Mouse (Mus musculus) Muller cell, postnatal 12 days (primary cell): ENCODE measurements around the gene Grhl3.
"Not testable (repeated sequence)": the region's sequence is repeated elsewhere in the genome, so short reads cannot be mapped to it uniquely, and the experiment has no call there.

Experiments used
- DNase-seq: peaks from one replicate; pipeline ENCODE4 v3.0.0-alpha.2; 2015; ENCODE audit errors: inconsistent ontology term

Grhl3 gene

DNA sequence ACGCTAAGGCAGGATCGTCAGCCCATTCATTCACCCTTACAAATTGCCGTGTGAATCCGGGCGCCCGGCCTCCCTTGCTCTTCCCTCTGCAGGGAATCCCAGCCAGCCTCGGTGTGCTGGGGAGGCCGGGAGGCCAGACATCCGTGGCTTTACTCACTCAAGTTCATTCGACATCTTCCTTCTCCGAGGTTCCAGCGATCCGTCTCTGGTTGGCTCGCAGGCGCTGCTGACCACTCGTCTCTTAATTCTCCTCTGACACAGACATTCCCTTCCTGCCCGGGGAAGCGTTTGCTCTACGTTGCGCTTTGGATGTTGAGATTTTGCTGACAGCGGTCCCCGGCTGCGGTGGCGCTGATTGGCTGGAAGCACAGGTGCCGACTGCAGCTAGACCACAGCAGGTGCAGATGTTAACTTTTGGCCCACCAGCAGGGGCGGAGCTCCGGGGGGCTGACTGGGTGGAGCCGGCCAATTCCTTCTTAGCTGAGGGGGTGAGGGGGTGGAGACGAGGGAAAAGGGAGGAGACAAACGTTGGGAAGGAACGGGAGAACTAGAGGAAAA, at the start of gene Grhl3:
Gene Grhl3 (minus strand): TSS at position 380 of the 558 bp plus-strand sequence.
- DNase-seq = peak; percentile 48

GRCm38 (mm10) chr4:135622290-135622689, 48.9 kb upstream of the Grhl3 start:
- no peak for DNase-seq

- no peak for DNase-seq
Measured at GRCm38 (mm10) chr4:135620461-135620860, 47.0 kb upstream of the Grhl3 start.

DNA sequence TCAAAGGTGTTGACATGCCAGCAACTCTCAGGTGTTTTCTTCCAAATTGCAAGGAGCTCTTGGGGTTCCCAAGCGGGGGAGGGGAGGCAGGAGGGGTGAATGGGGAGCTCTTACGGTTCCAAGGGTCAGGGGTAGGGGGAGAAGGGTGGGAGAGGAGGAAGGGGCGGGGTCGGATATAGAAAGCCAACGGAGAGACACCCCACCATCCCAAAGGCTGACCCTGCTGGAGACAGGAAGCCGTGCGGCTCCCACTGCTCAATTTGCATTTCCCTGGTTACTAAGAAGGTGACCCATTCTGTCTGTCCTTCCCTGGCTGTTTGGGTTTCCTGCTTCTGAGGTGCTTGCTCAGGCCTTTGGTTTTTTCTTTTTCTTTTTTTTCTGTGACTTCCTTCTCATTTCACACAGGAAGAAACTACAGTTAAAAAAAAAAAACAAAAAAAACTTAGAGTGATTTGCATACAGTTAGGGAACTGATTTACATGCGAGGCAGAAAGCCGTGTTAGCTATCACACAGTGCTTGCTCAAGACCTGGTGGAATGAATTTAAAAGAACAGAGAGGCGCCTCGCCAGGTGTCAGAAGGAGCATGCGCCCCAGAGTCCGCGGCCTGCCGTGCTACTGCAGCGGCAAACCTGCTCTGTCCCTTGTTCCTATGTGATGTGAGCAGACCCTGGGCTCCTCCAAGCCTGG, 44.5 kb upstream of the Grhl3 start:
- DNase-seq = no peak

GRCm38 (mm10) chr4:135617038-135617437, 43.6 kb upstream of the Grhl3 start:
- no peak for DNase-seq

DNA sequence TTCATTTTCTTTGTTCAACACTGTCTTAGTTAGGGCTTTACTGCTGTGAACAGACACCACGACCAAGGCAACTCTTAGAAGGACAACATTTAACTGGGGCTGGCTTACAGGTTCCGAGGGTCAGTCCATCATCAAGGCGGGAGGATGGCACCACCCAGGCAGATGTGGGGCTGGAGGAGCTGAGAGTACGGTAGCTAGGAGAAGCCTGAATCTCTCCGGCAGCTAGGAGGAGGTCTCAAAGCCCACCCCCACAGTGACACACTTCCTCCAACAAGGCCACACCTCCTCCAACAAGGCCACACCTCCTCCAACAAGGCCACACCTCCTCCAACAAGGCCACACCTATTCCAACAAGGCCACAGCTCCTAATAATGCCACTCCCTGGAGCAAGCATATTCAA, 41.9 kb upstream of the Grhl3 start:
- not testable (repeated sequence) for DNase-seq

DNA sequence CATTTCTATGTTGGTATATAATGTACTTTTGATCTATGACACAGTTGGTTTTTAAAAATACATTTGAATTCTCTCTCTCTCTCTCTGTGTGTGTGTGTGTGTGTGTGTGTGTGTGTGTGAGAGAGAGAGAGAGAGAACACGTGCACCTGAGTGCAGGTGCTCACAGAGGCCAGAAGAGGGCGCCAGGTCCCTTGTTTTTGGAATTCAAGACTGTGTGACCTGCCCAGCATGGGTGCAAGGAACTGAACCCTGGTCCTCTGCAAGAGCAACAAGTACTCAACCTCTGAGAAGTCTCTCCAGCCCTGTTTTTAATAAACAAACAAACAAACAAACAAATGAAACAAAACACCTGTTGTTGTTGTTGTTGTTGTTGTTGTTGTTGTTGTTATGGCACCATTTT, 36.6 kb upstream of the Grhl3 start:
- DNase-seq = no peak

DNA sequence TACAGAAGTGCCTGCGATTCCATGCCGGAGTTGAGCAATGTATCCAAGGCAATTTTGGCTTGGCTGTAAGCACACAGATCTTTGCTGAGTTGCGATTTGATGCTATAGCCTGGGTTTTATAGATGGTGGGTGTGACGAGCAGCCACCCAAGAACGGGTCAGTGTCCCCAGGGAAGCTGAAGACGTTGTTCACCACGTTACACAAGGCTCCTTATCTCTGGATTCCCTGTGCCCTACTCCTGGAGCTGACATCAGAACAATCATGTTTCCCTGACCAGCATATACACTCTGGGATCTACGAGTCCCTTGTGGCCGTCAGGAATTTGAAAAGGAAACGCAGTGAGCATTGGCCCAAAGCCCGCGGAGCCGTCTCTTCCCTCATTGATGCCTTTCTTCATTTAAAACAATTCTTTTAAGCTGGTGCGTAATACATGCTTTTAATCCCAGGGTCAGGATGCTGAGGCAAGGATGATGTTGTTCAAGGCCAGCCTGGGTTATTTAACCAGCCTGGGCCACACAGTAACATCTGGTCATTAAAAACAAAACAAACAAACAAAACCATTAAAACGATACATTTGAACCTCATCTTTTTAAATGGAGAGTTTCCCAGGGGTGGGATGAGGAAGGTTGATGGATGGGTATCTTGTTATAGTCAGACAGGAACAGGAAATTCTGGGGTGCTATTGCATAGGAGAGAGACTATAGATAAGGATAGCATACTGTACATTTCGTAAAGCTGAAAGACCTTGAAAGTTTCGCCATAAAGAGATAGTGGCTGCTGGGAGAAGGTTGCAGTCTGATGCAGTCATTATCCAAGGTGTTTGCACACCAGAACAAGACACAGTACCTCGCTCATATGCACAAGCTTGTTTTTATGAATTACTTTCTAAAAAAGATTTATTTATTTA, 34.8 kb upstream of the Grhl3 start:
- DNase-seq = no peak

GRCm38 (mm10) chr4:135606271-135606670, 32.8 kb upstream of the Grhl3 start:
- DNase-seq = no peak

- peak; percentile 45 for DNase-seq
Measured at GRCm38 (mm10) chr4:135601530-135601929, 28.1 kb upstream of the Grhl3 start.

DNA sequence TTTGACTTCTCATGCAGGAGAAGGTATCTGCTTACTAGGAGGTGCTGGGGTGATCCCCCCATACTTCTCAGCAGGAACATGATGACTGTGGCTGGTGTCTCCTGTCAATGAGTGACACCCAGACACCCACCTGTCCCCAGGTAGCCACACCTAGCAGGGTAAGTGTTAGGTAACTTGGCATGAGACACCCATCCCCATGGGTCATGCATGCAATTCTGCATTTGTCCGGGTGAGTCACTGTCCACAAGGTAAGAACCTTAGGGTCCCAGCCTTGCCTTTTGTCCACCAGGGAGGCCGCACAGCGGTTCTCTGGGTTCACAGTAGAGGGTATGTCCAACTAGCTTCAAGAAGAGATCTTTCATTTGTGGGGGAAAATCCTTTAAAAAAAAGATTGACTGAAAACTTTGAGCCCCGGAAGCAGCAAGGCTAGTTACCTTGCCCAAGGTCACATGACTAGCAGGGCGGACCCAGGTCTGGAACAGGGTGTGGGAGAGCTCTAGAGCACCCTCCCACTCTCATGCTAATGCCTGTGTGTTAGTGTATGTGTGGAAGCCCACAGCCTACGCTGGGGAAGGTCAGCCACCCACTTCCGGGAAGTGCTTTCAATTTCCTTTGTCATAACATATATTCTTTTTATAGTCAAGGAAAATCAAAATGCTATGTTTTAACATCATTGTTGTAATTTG, 26.2 kb upstream of the Grhl3 start:
- no peak for DNase-seq

DNA sequence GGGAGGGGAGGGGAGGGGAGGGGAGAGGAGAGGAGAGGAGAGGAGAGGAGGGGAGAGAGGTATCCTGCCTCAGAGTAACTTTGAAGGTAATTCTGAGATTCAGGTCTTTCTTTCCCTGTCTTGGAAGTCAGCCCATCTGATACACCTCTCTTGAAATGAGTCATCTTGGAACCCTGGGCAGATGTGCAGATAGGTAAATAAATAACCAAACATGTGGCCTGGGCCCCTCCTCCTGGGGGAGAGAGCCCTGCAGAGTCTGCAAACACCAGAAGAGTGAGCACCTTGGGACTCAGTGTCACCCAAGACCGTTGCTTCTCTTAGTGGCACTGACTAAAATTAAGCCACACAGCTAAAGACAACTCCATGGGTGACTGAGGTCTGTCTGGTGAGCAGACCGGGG, 25.6 kb upstream of the Grhl3 start:
- no peak for DNase-seq

GRCm38 (mm10) chr4:135597571-135597970, 24.1 kb upstream of the Grhl3 start:
- DNase-seq = no peak

DNA sequence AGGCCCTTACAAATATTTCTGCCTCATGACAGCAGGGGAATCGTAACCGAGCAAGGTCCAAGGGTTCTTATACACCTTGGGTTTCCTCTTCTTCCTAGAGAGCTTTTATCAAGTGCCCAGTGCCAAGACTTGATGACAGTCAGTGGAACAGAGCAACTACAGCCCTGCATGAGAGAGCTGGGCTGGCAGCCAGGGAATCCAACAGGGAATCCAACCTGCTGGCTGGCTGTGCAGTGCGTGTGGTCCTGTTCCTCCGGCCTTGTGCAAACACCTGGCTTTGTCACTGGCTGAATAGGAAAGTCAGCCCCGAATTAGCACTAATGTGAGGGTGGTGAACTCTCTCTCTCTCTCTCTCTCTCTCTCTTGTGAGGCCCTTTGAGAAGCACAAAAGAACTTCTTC, 22.5 kb upstream of the Grhl3 start:
- DNase-seq = no peak

- DNase-seq = no peak
Measured at GRCm38 (mm10) chr4:135591610-135592304, 18.3 kb upstream of the Grhl3 start.

DNA sequence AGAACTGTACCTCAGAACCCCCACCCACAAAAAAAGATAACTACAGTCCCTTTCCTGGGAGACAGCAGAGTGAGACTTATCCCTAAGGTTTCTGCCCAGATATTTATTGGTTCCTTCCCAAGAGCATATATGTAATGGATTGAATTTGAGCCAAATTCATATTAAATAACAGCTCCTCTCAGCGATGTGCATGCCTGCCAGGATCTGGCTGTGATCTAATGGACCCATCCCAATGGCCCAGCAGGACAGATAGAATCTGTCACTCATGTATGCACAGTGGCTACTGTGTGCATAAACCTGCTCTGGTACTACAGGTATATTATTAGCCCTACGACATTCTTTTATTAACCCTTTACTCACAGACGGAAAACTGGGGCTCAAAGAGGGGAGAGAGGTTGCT, 17.7 kb upstream of the Grhl3 start:
- no peak for DNase-seq

DNA sequence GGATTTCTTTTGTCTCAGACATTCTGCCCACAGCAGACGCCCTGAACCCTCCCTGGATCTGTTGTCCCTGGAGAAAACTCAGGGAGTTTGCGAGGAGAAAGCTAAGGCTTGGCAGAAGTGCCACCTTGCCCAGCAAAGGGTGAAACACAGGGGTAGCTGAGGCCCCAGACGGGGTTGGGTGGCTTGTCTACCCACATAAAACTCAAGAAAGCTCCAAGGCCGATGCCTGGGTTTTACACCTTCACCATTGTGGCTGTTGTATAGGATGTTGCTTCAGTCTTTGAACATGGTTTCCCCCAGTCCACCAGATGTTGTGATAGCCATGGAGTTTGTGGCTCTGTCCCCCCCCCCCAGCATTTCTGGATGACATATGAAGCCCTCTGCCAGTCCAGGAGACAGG, 11.4 kb upstream of the Grhl3 start:
- DNase-seq = no peak

DNA sequence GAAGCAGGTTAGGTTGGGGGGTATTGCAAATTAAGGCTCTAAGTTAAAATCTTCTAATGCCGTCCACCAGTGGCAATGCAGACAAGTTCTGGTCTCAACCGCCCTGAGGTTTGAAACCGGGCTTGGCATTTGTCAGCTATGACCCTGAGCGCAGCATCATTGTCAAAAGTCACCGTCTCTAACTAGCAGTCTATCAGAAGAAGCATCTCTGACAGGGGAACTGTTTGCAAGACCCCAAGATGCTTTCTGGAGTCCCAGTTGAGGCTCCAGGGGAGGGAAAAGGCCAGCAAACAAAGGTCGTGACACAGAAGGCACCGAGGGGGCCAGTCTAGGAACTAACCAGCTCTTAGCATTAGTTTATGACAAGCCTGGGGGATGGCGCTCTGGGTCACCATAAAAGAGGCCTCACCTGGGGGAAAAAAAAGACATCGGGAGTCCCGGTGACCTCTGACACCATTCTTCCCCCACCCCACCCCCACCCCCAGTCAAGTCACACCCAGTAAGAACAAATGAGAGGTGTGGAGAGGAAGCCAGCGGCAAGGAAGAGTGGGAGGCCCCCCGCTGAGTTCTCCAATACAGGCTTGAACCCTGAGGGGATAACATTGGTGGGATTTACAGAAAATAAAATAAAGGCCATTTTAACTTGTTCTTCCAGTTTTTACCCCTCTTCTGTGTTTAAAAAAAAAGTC, 7.9 kb upstream of the Grhl3 start:
- DNase-seq = no peak

DNA sequence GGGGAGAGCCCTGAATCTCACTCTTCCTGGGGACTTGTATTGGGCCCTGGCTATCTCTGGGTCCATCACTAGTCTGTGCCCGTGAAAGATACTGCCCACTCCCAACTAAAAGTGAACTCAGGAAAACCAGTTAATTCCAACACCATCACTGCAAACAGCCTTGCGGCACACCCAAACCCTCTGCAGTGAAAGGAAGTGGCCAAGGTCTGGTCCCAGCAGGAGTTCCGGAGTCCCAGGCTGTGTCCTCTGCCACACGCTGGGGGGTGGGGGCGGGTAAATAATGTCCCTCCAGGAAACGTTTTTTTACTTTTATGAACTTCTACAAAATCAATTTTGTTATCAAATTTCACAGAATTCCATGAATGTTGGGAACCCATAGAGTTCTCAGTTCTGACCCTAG, 6.3 kb upstream of the Grhl3 start:
- no peak for DNase-seq

- no peak for DNase-seq
Measured at GRCm38 (mm10) chr4:135578490-135578889, 5.1 kb upstream of the Grhl3 start.
